Mouse (Mus musculus) heart, adult 2 months (tissue): Measurements from ENCODE around the gene Phex.

Experiments used
- CTCF ChIP-seq: fragments of 200-600 bp; IDR thresholded peaks from 2 replicates; pipeline ENCODE4 v1.8.1; 2022; ENCODE audit warnings: antibody characterized with exemption, mild to moderate bottlenecking, moderate library complexity
- POLR2A ChIP-seq: fragments of 200-500 bp; IDR thresholded peaks from 2 replicates; pipeline ENCODE4 v1.6.1; 2011; ENCODE audit warnings: mild to moderate bottlenecking, low read depth, low read length, control low read depth; ENCODE audit not compliant: insufficient read depth

GRCm38 (mm10) chrX:157271609-157272008 lies 143.5 kb downstream of the Phex start:
- no peak for TF ChIP-seq CTCF
- no peak for TF ChIP-seq POLR2A
